Mouse (Mus musculus): ENCODE measurements at regions not wholly inside any gene's neighbourhood (a gene's known extent, or its start where the extent isn't known, plus 50 kb on each side); places are given as distances from the start of the nearest gene placed in this dataset.
A peak's percentile ranks its signal among the peaks of the same experiment; 100 is the strongest.

DNA sequence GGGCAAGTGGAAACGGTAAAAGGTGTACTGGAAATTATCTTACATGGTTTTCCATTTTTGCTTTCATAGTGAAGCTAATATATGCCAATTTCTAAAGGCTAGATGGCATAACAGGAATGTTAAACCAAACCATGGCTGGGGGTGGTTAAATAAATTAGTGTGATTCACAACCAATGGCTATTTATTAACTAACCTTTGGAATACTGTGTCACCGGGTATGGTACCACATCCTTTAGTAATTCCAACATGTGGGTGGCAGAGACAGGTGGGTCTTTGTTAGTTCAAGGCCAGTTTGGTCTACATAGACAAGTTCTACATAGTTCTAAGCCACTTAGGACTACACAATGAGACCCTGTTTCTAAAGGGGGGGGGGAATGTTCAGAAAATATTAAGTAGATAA, 179.8 kb upstream of the Plxnc1 start:
- no peak for DNase-seq

DNA sequence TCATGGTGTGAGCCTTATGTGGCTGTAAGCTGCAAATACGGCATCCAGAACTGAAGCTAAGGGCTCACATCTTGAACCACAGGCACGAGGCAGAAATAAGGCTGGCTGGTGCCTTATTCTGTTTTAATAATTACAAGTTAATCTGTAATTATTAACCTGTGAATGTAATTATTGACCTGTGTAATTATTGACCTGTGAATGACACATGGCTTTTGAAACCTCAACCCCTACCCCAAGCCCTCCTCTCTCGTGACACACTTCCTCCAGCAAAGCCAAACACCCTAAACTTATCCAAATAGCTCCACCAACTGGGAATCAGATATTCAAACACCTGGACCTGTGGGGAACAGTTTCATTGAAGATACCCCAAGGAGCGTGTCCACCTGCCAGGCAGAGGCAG, 175.4 kb upstream of the Plxnc1 start:
- DNase-seq, result no peak

DNA sequence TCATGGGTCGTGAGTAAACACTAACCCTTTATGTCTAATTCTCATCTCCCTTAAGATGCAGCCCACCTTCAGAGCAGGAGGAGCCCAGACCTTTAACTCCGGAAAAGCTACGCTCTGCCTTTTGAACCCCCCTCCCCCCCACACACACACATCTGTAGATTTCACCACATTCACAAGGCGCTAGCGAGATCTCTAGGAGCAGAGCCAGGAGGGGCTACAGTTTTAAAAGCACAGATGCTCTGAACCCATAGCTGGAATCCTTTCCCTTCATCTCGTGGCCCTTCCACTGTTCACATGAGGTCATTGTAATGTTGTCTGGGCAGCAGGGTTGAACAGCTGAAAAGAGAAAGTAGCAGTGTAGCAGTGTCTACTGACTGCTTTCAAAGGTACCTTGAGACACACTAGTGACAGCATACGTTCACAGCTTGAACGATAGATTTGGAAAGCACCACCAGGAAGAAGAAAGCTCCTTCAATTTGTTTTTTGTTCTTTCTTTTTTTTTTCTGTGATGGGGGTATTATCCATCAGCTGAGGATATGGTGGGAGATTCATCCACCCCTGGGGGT, 174.2 kb upstream of the Plxnc1 start:
- DNase-seq, result no peak

DNA sequence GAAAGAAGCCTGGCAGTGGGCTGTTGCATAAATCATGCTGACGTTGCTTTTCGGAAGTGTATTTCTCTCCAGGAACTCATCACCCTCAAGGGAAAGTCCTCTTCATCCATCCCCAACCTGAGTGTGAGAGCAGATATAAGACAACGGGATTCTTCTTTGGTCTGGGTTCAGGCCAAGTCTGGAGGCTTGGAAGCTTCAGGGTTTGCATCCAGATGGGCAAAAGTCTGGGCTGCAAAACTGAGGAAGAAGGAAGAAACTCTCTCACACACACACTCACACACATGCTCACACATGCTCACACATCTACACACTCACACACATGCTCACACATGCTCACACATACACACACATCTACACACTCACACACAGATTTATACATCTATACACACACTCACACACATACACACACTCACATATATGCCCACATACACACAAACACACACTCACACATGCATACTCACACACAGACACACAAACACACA, 173.1 kb upstream of the Plxnc1 start:
- no peak for DNase-seq

DNA sequence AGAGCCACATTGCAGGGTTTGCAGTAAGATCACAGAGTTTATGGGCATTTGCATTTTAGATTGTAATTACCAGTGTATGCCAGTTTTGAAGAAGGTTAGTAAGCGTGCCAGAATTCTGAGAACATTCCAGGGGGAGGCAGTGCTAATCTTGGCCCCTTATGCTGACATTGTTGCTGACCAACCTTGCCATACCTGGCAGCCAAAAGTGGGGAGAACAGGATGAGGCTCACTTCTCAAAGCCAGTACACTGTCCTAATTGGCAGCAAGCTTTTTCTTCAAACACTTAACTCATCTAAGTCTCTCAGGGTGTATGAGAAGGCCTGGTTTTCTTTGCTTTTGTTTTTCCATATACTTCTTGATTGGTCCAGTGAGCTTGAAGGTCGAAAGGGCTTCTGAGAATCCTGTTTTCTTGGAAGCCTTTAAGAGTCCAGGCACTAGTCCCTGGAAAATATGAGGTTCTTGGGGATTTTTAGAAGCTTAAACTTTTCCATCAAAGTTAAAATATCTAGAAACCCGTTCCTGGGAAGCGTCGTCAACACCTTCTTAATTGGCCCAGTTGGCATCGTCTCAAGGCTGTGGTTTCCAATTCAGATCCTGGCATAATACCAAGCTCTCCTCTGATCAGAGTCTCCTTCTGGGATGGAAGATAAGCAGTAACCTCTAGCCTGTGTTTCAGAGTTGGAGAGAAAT, 172.6 kb upstream of the Plxnc1 start:
- DNase-seq, result no peak

DNA sequence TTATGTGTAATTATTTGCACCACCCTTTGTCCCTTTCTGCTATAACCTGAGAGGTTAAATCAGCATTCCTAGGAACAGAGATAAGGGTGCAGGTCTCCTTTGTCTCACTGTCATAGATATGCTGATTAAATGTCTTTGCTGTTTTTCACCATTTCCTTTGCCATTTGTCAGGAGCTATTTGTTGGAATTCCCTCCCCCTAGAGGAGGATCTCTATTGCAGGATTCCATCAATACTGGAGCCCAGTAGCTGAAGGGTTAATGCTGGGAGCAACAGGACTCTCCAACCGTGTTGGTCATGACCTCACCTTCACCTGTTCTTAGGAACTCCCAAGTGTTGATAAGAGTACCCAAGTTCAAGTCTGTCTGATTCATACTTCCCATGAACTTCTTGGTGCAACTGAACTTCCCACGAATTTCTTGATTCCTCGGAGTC, 172.0 kb upstream of the Plxnc1 start:
- DNase-seq, result no peak

DNA sequence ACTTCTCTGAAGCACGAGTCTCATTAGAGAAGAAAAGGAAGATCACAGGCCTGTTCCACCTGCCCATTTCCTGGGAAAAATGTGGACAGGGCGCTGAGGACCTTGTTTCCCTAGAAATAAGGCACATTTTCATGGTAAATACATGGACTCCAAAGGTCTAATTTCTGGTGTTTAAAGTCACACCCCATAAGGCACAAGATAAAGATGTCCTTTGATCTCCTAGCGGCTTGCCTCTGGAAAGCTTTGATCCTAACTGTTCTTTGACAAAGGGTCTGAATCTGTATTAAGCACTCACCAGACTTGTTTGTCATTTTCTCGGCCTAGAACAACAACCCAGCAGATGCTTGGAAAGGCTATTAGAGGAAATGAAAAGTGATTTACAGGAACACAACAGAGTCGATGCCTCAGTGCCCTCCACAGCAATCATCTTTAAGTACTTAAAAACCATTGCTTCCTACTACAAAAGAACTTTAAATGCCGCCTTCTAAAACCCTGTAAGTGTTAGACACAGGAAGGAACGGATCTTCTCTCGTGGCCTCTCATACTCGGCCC, 168.3 kb upstream of the Plxnc1 start:
- no peak for DNase-seq

DNA sequence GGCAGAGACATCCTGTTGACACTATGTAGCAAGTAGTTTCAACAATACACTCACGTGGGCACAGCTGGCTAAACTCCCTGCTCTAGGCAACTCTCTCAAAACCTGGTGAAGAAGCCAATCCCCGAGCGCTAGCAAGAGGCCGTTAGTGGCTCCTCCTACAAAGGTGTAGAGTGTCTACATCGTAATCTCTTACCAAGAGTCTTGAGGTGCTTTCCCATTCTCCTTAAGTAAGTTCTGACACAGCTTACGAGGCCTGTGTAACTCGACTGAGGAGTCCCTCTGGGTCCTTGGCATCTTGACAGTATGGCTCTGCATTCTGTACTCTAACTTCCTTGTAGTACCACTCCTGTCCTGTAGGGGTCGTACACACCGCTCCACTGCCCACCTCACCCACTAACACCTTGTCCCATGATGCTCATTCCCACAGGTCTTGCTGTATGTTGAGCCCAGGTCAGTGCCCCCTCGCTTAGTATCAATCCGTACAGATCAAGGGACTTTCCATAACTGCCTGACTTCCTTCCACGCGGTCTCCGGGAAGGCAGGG, 167.7 kb upstream of the Plxnc1 start:
- DNase-seq, result no peak

DNA sequence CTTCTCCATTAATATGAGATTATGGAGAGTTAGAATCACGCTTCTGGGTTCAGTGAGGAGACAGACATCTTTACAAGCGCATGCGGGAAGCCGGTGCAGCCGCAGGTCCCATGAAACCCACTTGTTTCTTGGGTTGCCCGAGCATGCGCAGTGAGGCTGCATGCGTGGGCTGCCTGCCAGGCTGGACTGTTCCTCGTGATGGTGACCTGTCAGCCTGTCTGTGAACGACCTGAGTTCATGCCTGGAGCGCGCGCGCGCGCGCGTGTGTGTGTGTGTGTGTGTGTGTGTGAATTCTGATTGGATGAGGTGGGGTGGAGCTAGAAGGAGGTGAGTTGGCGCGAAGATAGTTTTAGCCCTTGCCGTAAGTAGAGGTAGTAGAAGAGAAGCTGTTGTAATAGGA, 166.2 kb upstream of the Plxnc1 start:
- DNase-seq, result no peak

DNA sequence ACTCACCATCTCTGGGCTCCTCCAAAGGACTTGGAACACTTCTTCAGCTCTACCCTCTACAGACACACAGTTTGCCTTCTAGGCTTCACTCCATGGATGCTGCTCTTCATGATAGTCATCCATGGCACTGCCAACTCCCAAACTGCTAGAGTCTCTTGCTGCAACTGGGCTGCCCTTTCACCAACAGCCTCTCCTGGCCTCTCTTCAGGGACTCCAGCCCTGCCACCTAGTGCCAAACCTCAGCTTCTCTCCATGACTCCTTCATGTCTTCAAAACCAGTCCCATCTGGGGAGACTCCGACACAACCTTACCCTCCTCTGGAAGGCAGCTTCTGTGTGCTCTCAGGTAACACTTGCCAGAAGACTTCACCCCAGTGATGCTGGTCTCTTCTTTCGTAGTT, 164.9 kb upstream of the Plxnc1 start:
- no peak for DNase-seq

DNA sequence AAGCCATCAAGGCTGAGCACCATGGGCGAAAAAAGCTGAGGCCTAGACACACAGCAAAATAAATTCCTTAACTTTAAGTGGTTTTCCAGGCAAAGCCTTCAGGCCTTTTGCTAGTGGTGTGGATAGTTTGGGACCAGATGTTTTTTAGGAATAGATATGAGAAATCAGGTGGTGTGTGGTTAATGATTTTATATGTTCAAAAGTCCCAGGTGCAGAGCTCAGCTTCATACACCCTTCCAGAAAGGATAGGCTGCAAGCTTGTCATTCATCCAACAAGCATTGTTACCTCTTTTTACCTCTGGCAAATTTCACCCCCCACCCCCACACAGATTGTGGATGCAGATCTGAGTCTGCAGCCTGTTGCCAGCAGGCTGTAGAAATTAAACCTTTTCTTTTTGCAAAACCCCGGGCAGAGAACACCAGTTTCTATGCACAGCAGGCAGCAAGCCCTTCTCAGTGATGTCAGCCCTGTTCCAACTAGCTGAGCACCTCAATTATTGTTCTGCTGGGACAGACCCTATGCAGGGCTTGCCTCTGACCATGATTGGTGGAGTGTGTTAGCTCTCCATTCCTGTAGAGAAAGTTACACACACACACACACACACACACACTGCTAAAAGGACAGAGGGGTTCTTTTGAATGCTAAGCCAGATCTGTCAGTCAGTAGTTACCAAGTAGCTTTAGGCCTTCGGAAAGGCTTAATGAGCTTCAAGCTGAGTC, 163.1 kb upstream of the Plxnc1 start:
- DNase-seq, result no peak

DNA sequence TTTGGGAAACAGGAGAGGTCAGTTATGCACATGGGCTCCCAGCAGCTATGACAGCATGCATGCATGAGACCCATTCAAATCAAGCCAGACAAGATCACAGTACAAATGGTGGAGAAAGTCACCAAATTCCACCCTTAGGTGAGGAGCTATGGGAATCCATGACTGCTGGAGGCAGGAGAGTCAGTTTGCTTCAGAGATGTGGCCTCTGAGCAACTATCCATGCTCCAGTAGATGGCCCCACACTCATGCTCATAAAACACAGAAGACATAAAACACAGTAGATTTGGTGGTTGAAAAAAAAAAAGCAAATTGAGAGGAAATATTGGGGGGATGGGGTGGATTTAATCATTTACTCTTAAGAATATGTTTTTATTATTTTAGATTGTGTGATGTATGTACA, 159.2 kb upstream of the Plxnc1 start:
- peak; percentile 36 for DNase-seq

DNA sequence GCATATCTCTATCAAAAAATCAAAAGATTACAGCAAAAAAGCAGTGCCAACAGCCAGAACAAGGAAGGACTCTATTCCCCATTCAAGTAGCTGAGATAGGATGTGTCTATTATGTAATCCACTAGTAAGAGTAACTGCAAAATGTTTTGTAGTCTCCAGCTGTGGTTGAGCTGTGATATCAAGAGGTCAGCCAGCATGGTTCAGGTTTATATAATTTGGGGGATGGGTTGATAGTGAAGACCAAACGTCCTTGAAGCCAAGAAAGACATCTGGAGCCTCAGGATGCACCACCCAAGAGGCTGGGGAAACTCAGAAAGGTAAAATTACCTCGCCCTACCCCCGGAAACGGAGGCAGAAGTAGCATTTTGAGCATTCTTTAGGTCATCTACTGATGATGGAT, 158.3 kb upstream of the Plxnc1 start:
- DNase-seq, result no peak

DNA sequence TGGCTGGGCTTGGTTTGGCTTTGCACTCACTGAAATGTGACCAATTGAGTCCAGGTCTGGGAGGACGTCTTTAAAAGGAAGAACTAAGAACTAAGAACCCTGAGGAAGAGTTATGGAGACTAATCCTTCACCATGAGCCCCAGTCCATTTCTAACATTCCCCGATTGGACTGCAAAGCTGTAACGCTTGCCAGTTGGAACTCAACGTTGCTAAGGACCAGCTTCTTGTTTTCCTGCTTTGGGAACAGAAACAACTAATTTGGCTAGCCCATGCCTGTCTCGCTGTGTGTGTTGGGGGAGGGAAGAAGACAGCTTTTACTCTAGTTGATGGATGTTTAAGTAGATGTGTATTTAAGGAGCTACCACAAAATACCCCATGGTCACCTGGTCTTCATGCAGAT, 155.3 kb upstream of the Plxnc1 start:
- no peak for DNase-seq

DNA sequence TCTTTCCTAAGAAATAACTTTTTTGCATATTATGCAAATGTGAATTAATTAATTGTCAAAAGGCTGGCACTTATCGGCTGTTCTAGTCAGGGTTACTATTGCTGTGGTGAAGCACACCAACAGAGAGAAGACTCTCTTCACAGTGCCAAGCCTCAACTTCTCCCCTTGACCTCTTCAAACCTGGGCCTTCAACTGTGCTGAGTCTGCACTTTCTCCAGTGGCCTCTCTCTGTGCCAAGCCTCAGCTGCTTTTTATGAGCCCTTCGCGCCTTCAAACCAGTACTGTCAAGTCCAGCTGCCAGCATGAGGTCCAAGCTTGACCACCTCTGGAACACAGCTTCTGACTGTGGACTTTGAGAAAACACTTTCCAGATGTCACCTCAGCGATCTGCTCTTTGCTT, 151.2 kb upstream of the Plxnc1 start:
- DNase-seq, result no peak

DNA sequence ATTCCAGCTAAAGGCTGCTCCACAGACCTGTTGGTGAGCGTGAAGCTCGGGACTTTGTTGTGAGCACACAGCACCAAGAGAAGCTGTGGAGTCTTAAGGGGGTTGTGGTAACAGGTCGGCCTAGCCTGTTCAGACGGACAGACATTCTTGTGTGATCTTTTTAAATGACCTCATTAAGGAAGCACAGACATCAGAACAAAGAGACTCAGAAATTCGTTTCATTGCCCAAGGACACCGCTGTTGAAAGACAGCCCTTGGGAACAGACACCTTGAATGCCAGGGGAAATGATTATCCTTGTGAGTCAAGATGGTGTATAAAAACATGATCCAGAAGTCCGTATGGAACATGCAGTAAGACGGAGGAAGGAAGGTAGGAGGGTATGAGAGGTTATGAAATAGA, 150.1 kb upstream of the Plxnc1 start:
- no peak for DNase-seq

DNA sequence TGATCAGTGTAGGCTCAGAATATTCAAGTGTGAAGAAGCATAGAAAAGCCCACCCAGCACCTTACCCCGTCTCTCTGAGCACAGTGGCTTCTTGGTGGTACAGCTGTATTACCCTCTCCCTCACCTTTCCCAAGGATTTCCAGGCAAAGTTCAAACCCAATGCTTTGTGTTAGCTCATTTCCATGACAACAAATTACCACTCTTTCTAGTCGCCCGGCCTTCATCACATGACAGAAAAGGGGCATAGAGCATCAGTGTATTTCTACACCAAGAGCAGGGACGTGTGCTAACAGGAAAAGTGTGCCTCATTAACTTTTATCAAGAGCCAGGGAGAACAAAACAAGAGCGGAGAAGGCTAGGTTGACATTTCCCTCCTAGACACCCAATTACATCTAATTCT, 148.6 kb upstream of the Plxnc1 start:
- DNase-seq, result no peak

DNA sequence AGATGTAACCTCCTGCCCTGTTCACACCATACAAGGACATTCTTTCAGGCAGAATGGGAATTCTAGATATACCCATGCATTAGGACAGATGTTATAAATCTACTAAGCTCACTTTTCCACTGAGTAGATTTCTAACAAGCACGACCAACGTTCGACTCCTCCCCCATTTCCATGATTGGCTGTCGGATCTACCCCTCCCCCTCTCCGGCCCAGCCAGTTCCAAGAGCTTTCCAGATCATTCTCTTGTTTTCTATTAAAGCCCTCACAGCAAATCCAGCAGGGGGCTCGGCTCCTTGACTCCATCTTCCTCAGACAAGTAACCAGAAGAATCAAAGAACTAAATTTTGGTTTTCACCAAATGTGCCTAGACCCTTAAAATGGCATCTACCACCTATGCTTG, 146.5 kb upstream of the Plxnc1 start:
- DNase-seq, result no peak

DNA sequence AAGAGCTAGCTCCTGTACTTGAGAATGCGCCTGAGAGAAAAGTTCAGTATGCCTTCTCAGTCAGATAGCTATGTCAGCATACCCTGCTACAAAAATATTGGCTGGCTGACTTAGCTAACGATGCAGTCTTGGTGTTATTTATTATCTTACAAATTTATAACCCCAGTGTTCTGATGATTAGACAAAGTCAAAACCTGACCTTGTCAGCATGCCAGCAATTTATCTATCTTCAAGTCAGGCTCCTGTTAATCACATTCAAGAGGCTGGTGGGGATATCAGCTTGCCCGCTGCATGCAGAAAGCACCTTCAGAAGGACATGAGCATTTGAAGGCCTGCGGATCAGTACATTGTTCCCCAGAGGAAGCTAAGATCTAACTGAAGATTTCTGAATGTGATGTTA, 146.0 kb upstream of the Plxnc1 start:
- DNase-seq, result no peak

DNA sequence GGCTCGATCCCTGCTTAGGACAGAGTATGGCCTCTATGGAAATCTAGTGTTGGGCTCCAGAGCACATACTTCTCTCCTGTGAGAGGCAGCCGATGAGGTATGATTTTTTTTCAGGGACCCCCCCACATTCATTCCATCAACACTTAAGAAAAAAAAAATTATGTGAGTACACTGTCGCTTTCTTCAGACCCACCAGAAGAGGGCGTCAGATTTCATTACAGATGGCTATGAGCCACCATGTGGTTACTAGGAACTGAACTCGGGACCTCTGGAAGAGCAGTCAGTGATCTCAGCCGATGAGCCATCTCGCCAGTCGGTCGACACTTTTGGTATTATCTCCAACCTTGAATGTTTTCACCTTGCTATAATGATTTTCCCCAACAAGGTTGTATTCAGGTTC, 145.4 kb upstream of the Plxnc1 start:
- DNase-seq, result no peak

DNA sequence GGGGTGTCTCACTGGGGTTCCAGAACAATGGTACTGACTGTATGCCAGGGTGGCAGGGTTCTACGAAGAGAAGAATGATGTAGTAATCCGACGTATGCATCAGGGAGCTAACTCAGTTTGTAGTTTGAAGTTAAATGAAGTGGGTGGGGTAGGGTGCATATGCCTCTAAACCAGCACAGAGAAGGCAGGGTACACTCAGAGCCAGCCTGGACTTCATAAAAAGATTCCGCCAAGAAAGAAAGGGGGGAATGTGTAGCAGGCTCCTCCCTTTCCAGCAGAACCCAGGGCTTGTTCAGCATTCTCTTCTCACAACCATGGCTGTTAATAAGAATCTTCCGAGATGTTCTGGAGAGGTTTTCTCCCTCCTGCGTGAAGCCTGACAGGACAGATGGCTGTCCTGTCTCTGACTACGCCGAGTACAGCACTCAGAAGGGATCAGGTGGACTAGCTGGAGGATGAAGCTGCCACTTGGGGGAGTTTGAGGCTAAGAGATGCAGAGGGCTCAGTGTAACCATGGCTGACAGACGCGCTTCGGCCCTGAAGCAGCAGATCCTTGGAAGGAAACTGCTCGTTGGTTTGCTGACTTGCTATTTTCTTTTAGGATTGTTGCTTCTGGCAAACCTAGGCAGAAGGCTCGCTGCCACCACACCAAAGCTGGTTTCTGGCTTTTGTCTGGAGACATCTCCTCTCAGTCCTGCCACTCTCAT, 143.4 kb upstream of the Plxnc1 start:
- peak; percentile 62 for DNase-seq

DNA sequence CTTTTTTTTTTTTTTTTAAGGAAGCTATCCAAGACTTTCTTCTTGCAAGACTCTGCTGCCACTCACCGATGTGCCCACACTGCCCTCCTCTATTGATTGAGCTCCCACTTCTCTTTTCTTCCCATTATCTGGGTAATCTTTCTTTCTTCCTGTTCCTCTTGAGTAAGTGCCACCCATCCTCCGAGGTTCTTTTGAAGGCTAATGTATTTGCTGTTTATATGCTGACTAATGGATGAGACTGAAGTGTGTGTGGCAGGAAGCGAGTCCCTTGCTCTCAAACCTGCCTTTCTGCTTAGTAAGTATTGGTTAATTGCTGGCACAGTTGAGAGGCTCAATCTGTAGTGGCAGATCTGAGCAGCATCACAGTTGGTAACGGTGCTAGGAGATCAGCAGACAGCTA, 142.1 kb upstream of the Plxnc1 start:
- DNase-seq, result no peak

DNA sequence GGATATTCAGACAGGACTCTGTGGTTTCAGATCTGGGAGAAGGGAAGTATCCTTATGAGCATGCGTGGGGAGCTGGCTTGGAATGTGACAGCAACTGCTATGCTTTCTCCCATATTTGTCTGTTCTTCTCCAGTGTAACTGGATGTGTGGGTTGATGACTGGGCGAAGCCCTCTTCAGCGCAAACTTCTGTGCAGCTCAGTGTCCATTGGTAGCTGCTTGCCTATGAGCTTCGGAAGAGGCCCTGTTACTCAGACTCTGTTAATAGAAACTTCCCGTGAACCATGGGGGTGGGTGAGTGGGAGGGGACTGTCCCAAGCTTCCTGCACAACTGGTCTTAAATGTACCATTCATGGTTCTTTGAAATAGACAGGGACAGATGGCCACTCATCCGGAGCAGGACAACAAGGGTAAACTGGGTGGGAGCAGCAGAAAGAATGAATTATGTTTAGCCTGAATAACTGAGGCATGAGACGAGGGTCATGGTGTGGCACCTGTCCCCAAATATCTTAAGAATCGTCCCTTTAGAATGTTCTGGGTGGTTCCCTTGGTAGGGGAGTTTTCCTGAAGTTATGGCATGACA, 141.1 kb upstream of the Plxnc1 start:
- DNase-seq, result no peak
